ENCODE assay signal across 12 mouse cellular contexts in genomic region chr4:32405149-32405882, GRCm38 (mm10).
DNase-seq lines count a peak whose midpoint lies in the region; ATAC-seq and TF ChIP-seq lines count a peak whose summit lies in the region.
"Had no signal": no experiment of that assay in that cellular context is flagged by ENCODE, and none has a peak within 500 bp of the region (broad histone marks: within the 10 kb centered on the region; RNA-seq: fewer than 3 reads in every experiment).

No protein-coding gene starts in this region.

- H3ac ChIP-seq in myocyte (ENCODE audit: control insufficient read depth, insufficient read length), result no peak overlapping the region

- H3K9me3 ChIP-seq in forebrain, embryonic 14.5 days (replicated peaks; ENCODE audit: control insufficient read depth, low read length), result no peaks in the 10 kb centered on the region
- no peaks in the 10 kb centered on the region for H3K9me3 ChIP-seq in forebrain, embryonic 12.5 days
- no peaks in the 10 kb centered on the region for H3K9me3 ChIP-seq in lung, embryonic 14.5 days (ENCODE audit: low read depth, low read length)
- H3K9me3 ChIP-seq: heart, embryonic 10.5 days; neural tube, embryonic 12.5 days had no signal

- H3K4me1 ChIP-seq in forebrain, embryonic 14.5 days (ENCODE audit: control insufficient read depth, insufficient read depth, low read length), result peaks cover 15% of the 10 kb centered on the region
- H3K4me1 ChIP-seq in forebrain, embryonic 12.5 days, result peaks cover 10% of the 10 kb centered on the region
- peaks cover 6% of the 10 kb centered on the region for H3K4me1 ChIP-seq in lung, embryonic 14.5 days (ENCODE audit: insufficient read depth)
- H3K4me1 ChIP-seq: neural tube, embryonic 12.5 days had no signal

- DNase-seq in forebrain, embryonic 14.5 days (ENCODE audit: low spot score), result no peak
- peak; percentile 40 for DNase-seq in lung, embryonic 14.5 days
- no peak for DNase-seq in lung, postnatal 10 days
- peak; percentile 83 for DNase-seq in brain, adult 2 months (ENCODE audit: low read depth, low spot score)
- DNase-seq in testis, postnatal 10 days (ENCODE audit: low spot score), result no peak
- no peak for DNase-seq in thymus, postnatal 0 days (ENCODE audit: low spot score)
- DNase-seq: kidney, adult 11 months; lung, adult 18-20 months had no signal

- no peak overlapping the region for H3K4me2 ChIP-seq in forebrain, embryonic 14.5 days (ENCODE audit: low read length)
- H3K4me2 ChIP-seq in forebrain, embryonic 12.5 days, result no peak overlapping the region
- H3K4me2 ChIP-seq in lung, embryonic 14.5 days, result no peak overlapping the region
- H3K4me2 ChIP-seq in myocyte (ENCODE audit: low read depth), result peak overlapping the region; percentile 92
- H3K4me2 ChIP-seq: neural tube, embryonic 12.5 days had no signal

- no peaks in the 10 kb centered on the region for H3K27me3 ChIP-seq in forebrain, embryonic 14.5 days (replicated peaks; ENCODE audit: control insufficient read depth, insufficient read depth, low read length)
- no peaks in the 10 kb centered on the region for H3K27me3 ChIP-seq in forebrain, embryonic 12.5 days
- H3K27me3 ChIP-seq in lung, embryonic 14.5 days (ENCODE audit: insufficient read depth, low read length), result no peaks in the 10 kb centered on the region
- no peaks in the 10 kb centered on the region for H3K27me3 ChIP-seq in myocyte (ENCODE audit: control insufficient read depth, insufficient read depth, insufficient read length)
- H3K27me3 ChIP-seq: neural tube, embryonic 12.5 days had no signal

- H3K4me3 ChIP-seq in forebrain, embryonic 14.5 days (ENCODE audit: low read depth, low read length), result no peak overlapping the region
- no peak overlapping the region for H3K4me3 ChIP-seq in forebrain, embryonic 12.5 days (replicated peaks)
- H3K4me3 ChIP-seq in lung, embryonic 14.5 days (ENCODE audit: low read depth, low read length), result no peak overlapping the region
- H3K4me3 ChIP-seq in myocyte, result peak overlapping the region; percentile 10
- H3K4me3 ChIP-seq: heart, embryonic 10.5 days; neural tube, embryonic 12.5 days had no signal

- no peak for TF ChIP-seq CTCF in lung, embryonic 14.5 days (IDR thresholded peaks at IDR 0.05; ENCODE audit: low read depth)

- no peaks in the 10 kb centered on the region for H3K36me3 ChIP-seq in forebrain, embryonic 14.5 days (ENCODE audit: control insufficient read depth, insufficient read depth, low read length)
- H3K36me3 ChIP-seq in forebrain, embryonic 12.5 days (replicated peaks), result no peaks in the 10 kb centered on the region
- H3K36me3 ChIP-seq in lung, embryonic 14.5 days (ENCODE audit: insufficient read depth), result no peaks in the 10 kb centered on the region
- H3K36me3 ChIP-seq in myocyte (ENCODE audit: control insufficient read depth, insufficient read depth), result no peaks in the 10 kb centered on the region
- H3K36me3 ChIP-seq: heart, embryonic 10.5 days; neural tube, embryonic 12.5 days had no signal

- H3K27ac ChIP-seq in forebrain, embryonic 14.5 days (ENCODE audit: low read depth, low read length), result peak overlapping the region; percentile 36; the same call in 1 of the 2 replicates
- H3K27ac ChIP-seq in forebrain, embryonic 12.5 days, result no peak overlapping the region
- H3K27ac ChIP-seq in lung, embryonic 14.5 days (ENCODE audit: low read depth), result 0 out of 2 replicates have a peak overlapping the region, but pooled peaks have one; percentile 15
- H3K27ac ChIP-seq: neural tube, embryonic 12.5 days had no signal

- TF ChIP-seq POLR2A in myocyte (IDR thresholded peaks at IDR 0.05; ENCODE audit: insufficient read length, low read depth), result peak; percentile 60

- no peaks in the 10 kb centered on the region for H3K79me2 ChIP-seq in myocyte (ENCODE audit: control insufficient read depth, insufficient read depth)

- ATAC-seq in forebrain, embryonic 14.5 days, result no peak
- ATAC-seq in forebrain, embryonic 12.5 days (ENCODE audit: low FRiP score), result no peak
- ATAC-seq in lung, embryonic 14.5 days (ENCODE audit: insufficient read depth), result no peak

- no peak overlapping the region; the same call in 1 of the 2 replicates for H3K9ac ChIP-seq in forebrain, embryonic 14.5 days (ENCODE audit: low read length)
- H3K9ac ChIP-seq in forebrain, embryonic 12.5 days, result no peak overlapping the region
- no peak overlapping the region for H3K9ac ChIP-seq in lung, embryonic 14.5 days
- H3K9ac ChIP-seq: neural tube, embryonic 12.5 days had no signal

- 78% methylated on average over 17 of the region's 17 CpGs for WGBS in forebrain, embryonic 14.5 days
- 83% methylated on average over 17 of the region's 17 CpGs for WGBS in forebrain, embryonic 12.5 days
- WGBS in lung, embryonic 14.5 days, result 62% methylated on average over 17 of the region's 17 CpGs

TF ChIP-seq in myocyte, 11 proteins besides CTCF, POLR2A, EP300 and RAD21:
- peak in 2 of 3 experiments; percentile 62 to 72 for TF ChIP-seq MYOD1 (IDR thresholded peaks at IDR 0.05; ENCODE audit: control insufficient read depth in 1 of 3, insufficient read length in 2 of 3, low read depth in 2 of 3)
- no peak for TF ChIP-seq TCF3 (IDR thresholded peaks at IDR 0.05; ENCODE audit: insufficient read length, low read depth)
- TF ChIP-seq E2F4 (IDR thresholded peaks at IDR 0.05; ENCODE audit: insufficient read depth), result no peak
- TF ChIP-seq TCF12 (IDR thresholded peaks at IDR 0.05; ENCODE audit: insufficient read depth, poor library complexity, severe bottlenecking), result no peak
- no peak for TF ChIP-seq SRF (IDR thresholded peaks at IDR 0.05; ENCODE audit: control insufficient read depth, insufficient read length, low read depth)
- no peak for TF ChIP-seq MAX (IDR thresholded peaks at IDR 0.05; ENCODE audit: low read depth)
- 0 out of 2 replicates have a peak, but pooled peaks have one; percentile 1 for TF ChIP-seq CEBPB (IDR thresholded peaks at IDR 0.05; ENCODE audit: insufficient read depth, poor library complexity, severe bottlenecking)
- peak in 2 of 3 experiments; percentile 44 to 50 for TF ChIP-seq MYOG (IDR thresholded peaks at IDR 0.05; ENCODE audit: control insufficient read depth in 1 of 3, insufficient read depth in 1 of 3, insufficient read length in 2 of 3, low read depth in 2 of 3)
- no peak for TF ChIP-seq USF1 (IDR thresholded peaks at IDR 0.05; ENCODE audit: low read depth)
- peak; percentile 64 for TF ChIP-seq POLR2AphosphoS2 (IDR thresholded peaks at IDR 0.05; ENCODE audit: insufficient read length, low read depth)
- no peak for TF ChIP-seq REST (IDR thresholded peaks at IDR 0.05; ENCODE audit: insufficient read depth, insufficient read length)
TF ChIP-seq in myocyte: peak in this region for 4.

Comparison
In these comparisons a context has a peak if more than half of its experiments do, and no peak if none do; other contexts are left out.
1. DNase-seq: peak in lung, embryonic 14.5 days (single experiment) and brain, adult 2 months (single experiment); none in forebrain, embryonic 14.5 days (single experiment), lung, postnatal 10 days (single experiment), testis, postnatal 10 days (single experiment) and thymus, postnatal 0 days (single experiment).